Mouse (Mus musculus) MEL (cell line): Measurements from ENCODE around the gene Tatdn2. TPM values are rescaled to one million over a fixed set of nuclear protein-coding genes. Genes with fewer than 3 reads are reported as not detected.

Experiments used
- DNase-seq: peaks from one replicate; pipeline ENCODE4 v3.0.0; 2011; ENCODE audit warnings: low read depth, low spot score
- H3K27ac ChIP-seq: 2 replicates; pipeline ENCODE4 v1.5.1; 2012; ENCODE audit warnings: low read depth, mild to moderate bottlenecking, control low read depth, low read length, moderate library complexity; ENCODE audit not compliant: control insufficient read depth
- H3K27me3 ChIP-seq, 2 experiments: fragments of 150-350 bp in 1 of 2; sonication (generic) in 1 of 2; 2 replicates each; pipeline ENCODE4 v1.6.1; 2012; ENCODE audit warnings: low read length in 2 of 2, mild to moderate bottlenecking in 2 of 2, improper control_type of control experiment in 1 of 2, moderate library complexity in 1 of 2; ENCODE audit not compliant: insufficient read depth in 2 of 2, control insufficient read depth in 1 of 2
- H3K36me3 ChIP-seq, 2 experiments: 2 replicates each; pipeline ENCODE4 v1.6.1; 2012 to 2014; ENCODE audit warnings: low read length in 2 of 2, improper control_type of control experiment in 1 of 2, inconsistent platforms in 1 of 2, mild to moderate bottlenecking in 1 of 2; ENCODE audit not compliant: insufficient read depth in 2 of 2, control insufficient read depth in 1 of 2
- H3K4me1 ChIP-seq, 2 experiments: fragments of 150-350 bp in 1 of 2; sonication (generic) in 1 of 2; 2 replicates each; pipeline ENCODE4 v1.6.1; 2012; ENCODE audit warnings: low read length in 2 of 2, improper control_type of control experiment in 1 of 2, mild to moderate bottlenecking in 1 of 2; ENCODE audit not compliant: insufficient read depth in 2 of 2, control insufficient read depth in 1 of 2
- H3K4me3 ChIP-seq, 2 experiments: fragments of 150-350 bp in 1 of 2; sonication (generic) in 1 of 2; 2 replicates each; pipeline ENCODE4 v1.5.1; 2012; ENCODE audit warnings: low read depth in 2 of 2, low read length in 2 of 2, mild to moderate bottlenecking in 2 of 2, moderate library complexity in 2 of 2, control low read depth in 1 of 2, improper control_type of control experiment in 1 of 2; ENCODE audit not compliant: control insufficient read depth in 1 of 2, insufficient read depth in 1 of 2
- H3K79me2 ChIP-seq: 2 replicates; pipeline ENCODE4 v1.6.1; 2012; ENCODE audit warnings: mild to moderate bottlenecking, low read length, moderate library complexity; ENCODE audit not compliant: control insufficient read depth, poor library complexity, insufficient read depth
- H3K9ac ChIP-seq: 2 replicates; pipeline ENCODE4 v1.6.1; 2012; ENCODE audit warnings: low read depth, mild to moderate bottlenecking, control low read depth, low read length, moderate library complexity; ENCODE audit not compliant: control insufficient read depth, poor library complexity, severe bottlenecking
- H3K9me3 ChIP-seq: fragments of 150-350 bp; sonication (generic); replicated peaks from 2 replicates; pipeline ENCODE4 v1.6.1; 2012; ENCODE audit warnings: mild to moderate bottlenecking, low read length, improper control_type of control experiment, moderate library complexity; ENCODE audit not compliant: insufficient read depth
- CHD1 ChIP-seq: IDR thresholded peaks from 2 replicates; pipeline ENCODE4 v1.6.1; 2012; ENCODE audit warnings: low read depth, mild to moderate bottlenecking, inconsistent platforms, low read length, improper control_type of control experiment
- CTCF ChIP-seq, 3 experiments: IDR thresholded peaks in 2 of 3; conservative IDR thresholded peaks in 1 of 3; 2 replicates each; pipeline ENCODE4 v1.5.1; 2011 to 2012; ENCODE audit warnings: low read length in 3 of 3, low read depth in 2 of 3, mild to moderate bottlenecking in 2 of 3, improper control_type of control experiment in 1 of 3, inconsistent platforms in 1 of 3, mixed read lengths in 1 of 3, moderate library complexity in 1 of 3; ENCODE audit not compliant: control insufficient read depth in 1 of 3, insufficient read depth in 1 of 3, poor library complexity in 1 of 3, severe bottlenecking in 1 of 3
- E2F4 ChIP-seq: IDR thresholded peaks from 2 replicates; pipeline ENCODE4 v1.6.1; 2011; ENCODE audit warnings: low read depth, low read length, improper control_type of control experiment, borderline replicate concordance
- EP300 ChIP-seq, 2 experiments: IDR thresholded peaks; 2 replicates each; pipeline ENCODE4 v1.6.1; 2011; ENCODE audit warnings: improper control_type of control experiment in 2 of 2, low read length in 2 of 2, low read depth in 1 of 2, mild to moderate bottlenecking in 1 of 2
- ETS1 ChIP-seq: IDR thresholded peaks from 2 replicates; pipeline ENCODE4 v1.6.1; 2012; ENCODE audit warnings: low read depth, mild to moderate bottlenecking, inconsistent platforms, low read length, improper control_type of control experiment, moderate library complexity
- HCFC1 ChIP-seq: IDR thresholded peaks from 2 replicates; pipeline ENCODE4 v1.6.1; 2012; ENCODE audit warnings: low read depth, mild to moderate bottlenecking, inconsistent platforms, low read length, improper control_type of control experiment, moderate library complexity
- MAFK ChIP-seq: IDR thresholded peaks from 2 replicates; pipeline ENCODE4 v1.6.1; 2011; ENCODE audit warnings: low read depth, mild to moderate bottlenecking, low read length, improper control_type of control experiment, borderline replicate concordance
- MAX ChIP-seq: IDR thresholded peaks from 2 replicates; pipeline ENCODE4 v1.6.1; 2011; ENCODE audit warnings: low read length, improper control_type of control experiment
- MEF2A ChIP-seq: IDR thresholded peaks from 2 replicates; pipeline ENCODE4 v1.6.1; 2014; ENCODE audit warnings: low read depth, mild to moderate bottlenecking, inconsistent platforms, low read length, improper control_type of control experiment; ENCODE audit not compliant: poor library complexity, insufficient replicate concordance, severe bottlenecking; ENCODE audit errors: extremely low read depth
- MYB ChIP-seq: IDR thresholded peaks from 2 replicates; pipeline ENCODE4 v1.6.1; 2011; ENCODE audit warnings: mild to moderate bottlenecking, low read depth, low read length, improper control_type of control experiment
- POLR2A ChIP-seq, 2 experiments: IDR thresholded peaks; 2 replicates each; pipeline ENCODE4 v1.6.1; 2011 to 2012; ENCODE audit warnings: low read length in 2 of 2, mild to moderate bottlenecking in 2 of 2, control low read depth in 1 of 2, improper control_type of control experiment in 1 of 2, low read depth in 1 of 2, moderate library complexity in 1 of 2; ENCODE audit not compliant: control insufficient read depth in 1 of 2, insufficient read depth in 1 of 2, poor library complexity in 1 of 2
- POLR2AphosphoS5 ChIP-seq: IDR thresholded peaks from 2 replicates; pipeline ENCODE4 v1.6.1; 2012; ENCODE audit warnings: low read depth, borderline replicate concordance, mild to moderate bottlenecking, inconsistent platforms, low read length, moderate library complexity, mixed read lengths
- RAD21 ChIP-seq: IDR thresholded peaks from 2 replicates; pipeline ENCODE4 v1.6.1; 2011; ENCODE audit warnings: mild to moderate bottlenecking, low read depth, low read length, improper control_type of control experiment
- TAL1 ChIP-seq: IDR thresholded peaks from 2 replicates; pipeline ENCODE4 v1.6.1; 2012; ENCODE audit warnings: mild to moderate bottlenecking, inconsistent platforms, low read length, moderate library complexity, mixed read lengths
- TBP ChIP-seq: IDR thresholded peaks from 2 replicates; pipeline ENCODE4 v1.8.0; 2011; ENCODE audit warnings: low read depth, low read length, improper control_type of control experiment
- TCF12 ChIP-seq: IDR thresholded peaks from 2 replicates; pipeline ENCODE4 v1.6.1; 2014; ENCODE audit warnings: low read depth, mild to moderate bottlenecking, inconsistent platforms, low read length, improper control_type of control experiment, moderate library complexity
- USF1 ChIP-seq: IDR thresholded peaks from 2 replicates; pipeline ENCODE4 v1.6.1; 2014; ENCODE audit warnings: low read depth, mild to moderate bottlenecking, inconsistent platforms, low read length, improper control_type of control experiment, moderate library complexity
- ZKSCAN1 ChIP-seq: IDR thresholded peaks from 2 replicates; pipeline ENCODE4 v1.6.1; 2012; ENCODE audit warnings: low read depth, mild to moderate bottlenecking, inconsistent platforms, low read length, improper control_type of control experiment, moderate library complexity
- ZNF384 ChIP-seq: IDR thresholded peaks from 2 replicates; pipeline ENCODE4 v1.6.1; 2012; ENCODE audit warnings: low read depth, mild to moderate bottlenecking, inconsistent platforms, low read length, improper control_type of control experiment
- polyA plus RNA-seq, 2 experiments: library from polyadenylated mRNA; stranded (reverse) in 1 of 2; unstranded in 1 of 2; fragments of >175 nt in 1 of 2; fragments of >200 nt in 1 of 2; gene quantifications; 2 replicates each; pipeline versions ENCODE4 v1.2.1 to v1.2.4; 2012; ENCODE audit warnings: low replicate concordance in 2 of 2, low read depth in 1 of 2; ENCODE audit not compliant: insufficient read length in 2 of 2, insufficient read depth in 1 of 2, missing spikeins in 1 of 2
- total RNA-seq: library from RNA; depleted of rRNA; stranded (reverse); fragments of 300-350 nt; gene quantifications from 2 replicates; pipeline ENCODE4 v1.2.3, GENCODE M21; 2012

Tatdn2 gene
- total and polyA plus RNA-seq, 3 experiments = 102 to 136 (median 121) TPM

DNA sequence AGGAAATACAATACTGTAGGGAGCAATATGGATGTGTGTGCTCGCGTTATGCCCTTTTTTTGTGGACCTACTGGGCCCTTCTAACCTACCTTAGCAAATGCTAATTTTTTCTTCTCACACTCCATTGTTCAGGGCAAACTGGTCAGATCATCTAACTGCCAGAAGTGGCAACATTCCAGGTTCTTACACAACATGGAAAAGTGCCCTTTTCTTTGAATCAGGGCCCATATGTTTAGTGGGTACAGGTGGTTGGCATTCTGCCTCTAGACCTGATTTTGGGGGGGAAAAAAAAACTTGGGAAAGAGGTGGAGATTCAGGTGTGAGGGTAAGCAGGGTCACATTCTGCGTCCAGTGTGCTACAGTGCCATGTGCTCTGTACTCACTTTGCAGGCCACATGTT lies 20.7 kb downstream of the Tatdn2 start:
- peaks cover 6 to 29% of the 10 kb centered on the region in 2 experiments; a peak in 3 of 4 replicates for H3K36me3 ChIP-seq
- H3K27ac ChIP-seq = no peak overlapping the region
- no peaks in the 10 kb centered on the region for H3K79me2 ChIP-seq
- H3K27me3 ChIP-seq = no peaks in the 10 kb centered on the region
- no peaks in the 10 kb centered on the region; a peak in 1 of 4 replicates for H3K4me1 ChIP-seq
- H3K9me3 ChIP-seq = no peaks in the 10 kb centered on the region
- DNase-seq = no peak
- H3K9ac ChIP-seq = no peak overlapping the region
- TF ChIP-seq TAL1 (no peak), TCF12 (no peak), ZNF384 (no peak), POLR2A (IDR thresholded peaks at IDR 0.05; ENCODE audit: control insufficient read depth in 1 of 2, insufficient read depth in 1 of 2, low read depth in 1 of 2, low read length in 2 of 2, poor library complexity in 1 of 2) (no peak), MYB (no peak), MAFK (no peak), HCFC1 (no peak), MEF2A (no peak), E2F4 (no peak), CTCF (IDR thresholded peaks at IDR 0.05 in 2 of 3, conservative IDR thresholded peaks at IDR 0.05 in 1 of 3; ENCODE audit: control insufficient read depth in 1 of 3, insufficient read depth in 1 of 3, low read depth in 2 of 3, low read length in 3 of 3, poor library complexity in 1 of 3, severe bottlenecking in 1 of 3) (no peak), USF1 (no peak), RAD21 (no peak), ZKSCAN1 (no peak), MAX (no peak), EP300 (IDR thresholded peaks at IDR 0.05; ENCODE audit: low read depth in 1 of 2, low read length in 2 of 2) (no peak)
- H3K4me3 ChIP-seq = no peak overlapping the region

DNA sequence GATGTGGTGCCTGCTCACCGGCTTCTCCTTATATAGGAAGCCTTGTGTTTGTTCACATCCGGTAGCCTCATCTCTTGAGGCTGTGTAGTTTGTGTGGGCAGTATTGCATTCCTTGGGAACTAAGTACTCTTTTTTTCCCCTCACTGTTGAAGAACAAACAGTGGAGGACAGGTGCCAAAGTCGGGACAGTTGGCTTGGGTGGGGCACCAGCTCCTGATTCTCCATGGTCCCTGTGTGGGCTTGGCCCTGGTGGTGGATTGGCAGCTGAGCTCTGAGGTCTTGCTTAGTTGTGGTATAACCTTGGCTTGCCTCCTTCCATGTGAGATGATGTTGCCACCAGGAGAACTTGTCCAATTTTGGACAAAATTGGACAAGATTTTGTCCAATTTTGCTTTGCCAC lies 23.0 kb downstream of the Tatdn2 start, which contains the start of gene Ghrl:
Gene Ghrl, minus strand, starts transcription at position 3 of the 400 bp plus-strand sequence.
- H3K79me2 ChIP-seq = no peaks in the 10 kb centered on the region
- peaks cover 0 to 16% of the 10 kb centered on the region in 2 experiments; a peak in 2 of 4 replicates for H3K36me3 ChIP-seq
- H3K9ac ChIP-seq = no peak within 1 kb of the TSS
- no peaks in the 10 kb centered on the region for H3K27me3 ChIP-seq
- no peaks in the 10 kb centered on the region for H3K4me1 ChIP-seq
- no peak within 1 kb of the TSS for H3K27ac ChIP-seq
- no peak for DNase-seq
- H3K4me3 ChIP-seq = no peak within 1 kb of the TSS
- H3K9me3 ChIP-seq = no peaks in the 10 kb centered on the region
- TF ChIP-seq ETS1 (no peak), POLR2AphosphoS5 (no peak), MAFK (no peak), TCF12 (no peak), CHD1 (no peak), TBP (no peak)
